ENCODE assay signal across 9 mouse cellular contexts in the genomic region with DNA sequence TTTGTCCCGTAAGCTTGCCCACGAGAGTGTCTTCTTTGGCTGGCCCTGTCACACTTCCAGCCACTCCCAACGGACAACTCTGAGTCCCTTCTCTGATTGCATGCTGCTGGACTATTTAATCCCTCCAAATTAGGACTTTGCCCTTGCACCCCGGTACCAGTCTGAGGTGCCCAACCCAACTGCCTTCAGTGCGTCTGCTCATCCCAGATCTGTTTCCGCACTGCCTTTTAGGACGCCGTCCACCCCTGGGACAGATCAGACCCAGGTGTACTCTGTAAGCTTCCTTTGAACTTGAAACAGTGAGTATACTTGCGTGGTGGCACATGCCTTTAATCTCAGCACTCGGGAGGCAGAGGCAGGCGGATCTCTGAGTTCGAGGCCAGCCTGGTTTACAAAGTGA. TPM values are rescaled to one million over a fixed set of nuclear protein-coding genes. Genes with fewer than 3 reads are reported as not detected.
DNase-seq lines count a peak whose midpoint lies in the region; ATAC-seq lines count a peak whose summit lies in the region.
"Had no signal": no experiment of that assay in that cellular context is flagged by ENCODE, and none has a peak within 500 bp of the region (broad histone marks: within the 10 kb centered on the region; RNA-seq: fewer than 3 reads in every experiment).

No protein-coding gene starts in this region.

- peak overlapping the region; percentile 100 for H3K4me3 ChIP-seq in kidney, embryonic 14.5 days (ENCODE audit: low read length)
- H3K4me3 ChIP-seq in embryonic facial prominence, embryonic 12.5 days: peak overlapping the region; percentile 98
- H3K4me3 ChIP-seq in hindbrain, embryonic 14.5 days (replicated peaks; ENCODE audit: low read length): peak overlapping the region; percentile 50
- H3K4me3 ChIP-seq in midbrain, embryonic 14.5 days (replicated peaks; ENCODE audit: low read depth, low read length): peak overlapping the region; percentile 95

- no peaks in the 10 kb centered on the region for H3K27me3 ChIP-seq in kidney, embryonic 14.5 days (ENCODE audit: control insufficient read depth, insufficient read depth, low read length)
- no peaks in the 10 kb centered on the region for H3K27me3 ChIP-seq in embryonic facial prominence, embryonic 12.5 days
- no peaks in the 10 kb centered on the region for H3K27me3 ChIP-seq in hindbrain, embryonic 14.5 days (ENCODE audit: control insufficient read depth, insufficient read depth, low read length)
- H3K27me3 ChIP-seq in midbrain, embryonic 14.5 days (ENCODE audit: control insufficient read depth, insufficient read depth, low read length): no peaks in the 10 kb centered on the region

- peak overlapping the region; percentile 94; the same call in 1 of the 2 replicates for H3K9ac ChIP-seq in kidney, embryonic 14.5 days (ENCODE audit: low read depth, low read length)
- no peak overlapping the region for H3K9ac ChIP-seq in embryonic facial prominence, embryonic 12.5 days
- H3K9ac ChIP-seq in hindbrain, embryonic 14.5 days: peak overlapping the region; percentile 69
- peak overlapping the region; percentile 85 for H3K9ac ChIP-seq in midbrain, embryonic 14.5 days (replicated peaks; ENCODE audit: low read length)

- peak overlapping the region; percentile 89; the same call in 1 of the 2 replicates for H3K4me2 ChIP-seq in kidney, embryonic 14.5 days (replicated peaks; ENCODE audit: low read depth, low read length)
- peak overlapping the region; percentile 94 for H3K4me2 ChIP-seq in embryonic facial prominence, embryonic 12.5 days (replicated peaks)
- peak overlapping the region; percentile 88 for H3K4me2 ChIP-seq in hindbrain, embryonic 14.5 days (replicated peaks)
- peak overlapping the region; percentile 93 for H3K4me2 ChIP-seq in midbrain, embryonic 14.5 days (ENCODE audit: low read length)

- H3K36me3 ChIP-seq in kidney, embryonic 14.5 days (ENCODE audit: control insufficient read depth, insufficient read depth, low read length): no peaks in the 10 kb centered on the region
- no peaks in the 10 kb centered on the region for H3K36me3 ChIP-seq in embryonic facial prominence, embryonic 12.5 days
- H3K36me3 ChIP-seq in hindbrain, embryonic 14.5 days (replicated peaks; ENCODE audit: control insufficient read depth, insufficient read depth): no peaks in the 10 kb centered on the region
- no peaks in the 10 kb centered on the region for H3K36me3 ChIP-seq in midbrain, embryonic 14.5 days (ENCODE audit: control insufficient read depth, insufficient read depth, low read length)

- peaks cover 25% of the 10 kb centered on the region for H3K4me1 ChIP-seq in kidney, embryonic 14.5 days (ENCODE audit: control insufficient read depth, insufficient read depth, low read length)
- peaks cover 21% of the 10 kb centered on the region for H3K4me1 ChIP-seq in embryonic facial prominence, embryonic 12.5 days
- peaks cover 26% of the 10 kb centered on the region for H3K4me1 ChIP-seq in hindbrain, embryonic 14.5 days (replicated peaks; ENCODE audit: control insufficient read depth, insufficient read depth, low read length)
- peaks cover 16% of the 10 kb centered on the region for H3K4me1 ChIP-seq in midbrain, embryonic 14.5 days (ENCODE audit: control insufficient read depth, insufficient read depth, low read length)

- no peaks in the 10 kb centered on the region for H3K9me3 ChIP-seq in kidney, embryonic 14.5 days (ENCODE audit: control insufficient read depth, low read length)
- H3K9me3 ChIP-seq in embryonic facial prominence, embryonic 12.5 days: no peaks in the 10 kb centered on the region
- H3K9me3 ChIP-seq in hindbrain, embryonic 14.5 days (ENCODE audit: control insufficient read depth, low read length): no peaks in the 10 kb centered on the region
- no peaks in the 10 kb centered on the region for H3K9me3 ChIP-seq in midbrain, embryonic 14.5 days (ENCODE audit: control insufficient read depth, low read length)

- 73% methylated on average over 12 of the region's 12 CpGs for WGBS in kidney, embryonic 14.5 days
- whole genome bisulfite sequencing in embryonic facial prominence, embryonic 12.5 days: 75% methylated on average over 12 of the region's 12 CpGs
- WGBS in hindbrain, embryonic 14.5 days: 73% methylated on average over 12 of the region's 12 CpGs
- 72% methylated on average over 12 of the region's 12 CpGs for WGBS in midbrain, embryonic 14.5 days

- H3K27ac ChIP-seq in kidney, embryonic 14.5 days (ENCODE audit: low read depth, low read length): peak overlapping the region; percentile 24; the same call in 1 of the 2 replicates
- H3K27ac ChIP-seq in embryonic facial prominence, embryonic 12.5 days: no peak overlapping the region
- H3K27ac ChIP-seq in hindbrain, embryonic 14.5 days: peak overlapping the region; percentile 95; the same call in 1 of the 2 replicates
- H3K27ac ChIP-seq in midbrain, embryonic 14.5 days (replicated peaks; ENCODE audit: low read depth, low read length): peak overlapping the region; percentile 93; the same call in 1 of the 2 replicates

- no peak for ATAC-seq in kidney, embryonic 14.5 days (ENCODE audit: low FRiP score, low TSS enrichment)
- ATAC-seq in embryonic facial prominence, embryonic 12.5 days (ENCODE audit: insufficient number of reproducible peaks, insufficient read depth, low FRiP score, low TSS enrichment): no peak
- ATAC-seq in hindbrain, embryonic 14.5 days (ENCODE audit: low FRiP score): no peak
- no peak for ATAC-seq in midbrain, embryonic 14.5 days (ENCODE audit: low FRiP score, low TSS enrichment)

- DNase-seq in kidney, postnatal 4 days: no peak
- no peak for DNase-seq in hindbrain, embryonic 14.5 days (ENCODE audit: low spot score)
- DNase-seq in midbrain, embryonic 14.5 days: no peak
- DNase-seq in frontal cortex, postnatal 14 days (ENCODE audit: low spot score in 2 of 2): no peak
- no peak for DNase-seq in spleen, postnatal 10 days (ENCODE audit: low spot score in 2 of 2)
- DNase-seq in gastrocnemius, postnatal 25 days: no peak
- DNase-seq: thymus, adult 2 months had no signal

RNA-seq across cellular contexts. Expression of a gene that starts 1.3 kb away (rescaled TPM):
- polyA plus RNA-seq in kidney, embryonic 14.5 days (2014; fragmentation: Nextera tagmentation; extraction: Ambion mirVana): 43.4 and 44.3 TPM in 2 replicates
- polyA plus RNA-seq in embryonic facial prominence, embryonic 12.5 days (2016; fragmentation: Nextera tagmentation; extraction: Ambion mirVana): 35.0 and 41.8 TPM in 2 replicates
- polyA plus RNA-seq in hindbrain, embryonic 14.5 days (2014; fragmentation: Nextera tagmentation; extraction: Ambion mirVana): 48.1 and 48.3 TPM in 2 replicates
- 47.8 and 54.6 TPM in 2 replicates for polyA plus RNA-seq in midbrain, embryonic 14.5 days (2014; fragmentation: Nextera tagmentation; extraction: Ambion mirVana)
- total RNA-seq in gastrocnemius, postnatal 25 days (2021): 10 to 100 TPM; 23.6 to 24.9 TPM

RNA-seq across cellular contexts. Expression of a gene that starts 27.8 kb away (rescaled TPM):
- 5.8 and 9.9 TPM in 2 replicates for polyA plus RNA-seq in kidney, embryonic 14.5 days (2014; fragmentation: Nextera tagmentation; extraction: Ambion mirVana)
- 0.60 and 1.2 TPM in 2 replicates for polyA plus RNA-seq in embryonic facial prominence, embryonic 12.5 days (2016; fragmentation: Nextera tagmentation; extraction: Ambion mirVana)
- polyA plus RNA-seq in hindbrain, embryonic 14.5 days (2014; fragmentation: Nextera tagmentation; extraction: Ambion mirVana): 0.72 and 1.3 TPM in 2 replicates
- 2.0 and 3.3 TPM in 2 replicates for polyA plus RNA-seq in midbrain, embryonic 14.5 days (2014; fragmentation: Nextera tagmentation; extraction: Ambion mirVana)
- not detected for total RNA-seq in gastrocnemius, postnatal 25 days (2021)

RNA-seq across cellular contexts. Expression of a gene that starts 38.0 kb away (rescaled TPM):
- 10.8 and 10.9 TPM in 2 replicates for polyA plus RNA-seq in kidney, embryonic 14.5 days (2014; fragmentation: Nextera tagmentation; extraction: Ambion mirVana)
- 8.0 and 8.9 TPM in 2 replicates for polyA plus RNA-seq in embryonic facial prominence, embryonic 12.5 days (2016; fragmentation: Nextera tagmentation; extraction: Ambion mirVana)
- polyA plus RNA-seq in hindbrain, embryonic 14.5 days (2014; fragmentation: Nextera tagmentation; extraction: Ambion mirVana): 1.7 and 1.8 TPM in 2 replicates
- polyA plus RNA-seq in midbrain, embryonic 14.5 days (2014; fragmentation: Nextera tagmentation; extraction: Ambion mirVana): 1.6 and 2.1 TPM in 2 replicates
- 1 to 10 TPM; 3.0 to 4.2 TPM for total RNA-seq in gastrocnemius, postnatal 25 days (2021)

Comparison
In these comparisons a context has a peak if more than half of its experiments do, and no peak if none do; other contexts are left out.
1. H3K4me3 ChIP-seq: peak in every context shown above with its lines; median percentile 100 in kidney, embryonic 14.5 days; 98 in embryonic facial prominence, embryonic 12.5 days; 95 in midbrain, embryonic 14.5 days; 50 in hindbrain, embryonic 14.5 days.